Mouse (Mus musculus) v-Abl transformed pro-B cells (cell line): Measurements from ENCODE around the gene Adcy10.

Experiments used
- in situ Hi-C, 2 experiments: fragments of 400-800 bp; cut with MboI; formaldehyde crosslinking; loops; one replicate each; pipeline ENCODE4 v1.15.1; 2025; ENCODE audit not compliant: unreplicated experiment in 2 of 2

Adcy10 gene

DNA sequence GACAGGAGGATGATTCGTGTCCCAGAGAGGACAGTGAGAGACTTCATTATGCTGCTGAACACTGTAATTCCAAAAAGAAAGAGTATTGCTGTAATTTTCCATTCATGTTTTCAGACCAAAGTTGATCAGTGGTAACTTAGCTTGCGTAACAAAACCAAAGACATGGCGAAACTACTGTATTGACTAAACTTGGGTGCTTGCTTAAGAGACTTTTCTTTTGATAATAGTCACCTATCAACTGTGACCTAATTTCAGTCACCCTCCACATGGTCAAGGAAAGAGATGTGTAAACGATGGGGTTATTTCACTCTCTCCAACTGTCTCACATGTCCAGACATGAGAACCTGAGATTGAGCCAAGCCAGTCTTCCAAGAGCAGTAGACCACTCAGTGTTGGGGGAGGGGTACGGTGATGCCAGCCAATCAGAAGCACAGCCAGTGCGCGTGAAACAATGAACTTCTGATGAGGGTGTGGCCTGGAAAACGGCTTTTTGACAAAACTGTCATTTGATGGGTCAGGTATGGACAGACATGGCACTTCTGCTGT, at the start of gene Adcy10:
Gene Adcy10, plus strand, starts transcription at position 496 of the 546 bp plus-strand sequence.
- in situ Hi-C loops, result no loop called here

GRCm38 (mm10) chr1:165438289-165439021, 46.5 kb upstream of the Adcy10 start:
- in situ Hi-C loops, result no loop called here

DNA sequence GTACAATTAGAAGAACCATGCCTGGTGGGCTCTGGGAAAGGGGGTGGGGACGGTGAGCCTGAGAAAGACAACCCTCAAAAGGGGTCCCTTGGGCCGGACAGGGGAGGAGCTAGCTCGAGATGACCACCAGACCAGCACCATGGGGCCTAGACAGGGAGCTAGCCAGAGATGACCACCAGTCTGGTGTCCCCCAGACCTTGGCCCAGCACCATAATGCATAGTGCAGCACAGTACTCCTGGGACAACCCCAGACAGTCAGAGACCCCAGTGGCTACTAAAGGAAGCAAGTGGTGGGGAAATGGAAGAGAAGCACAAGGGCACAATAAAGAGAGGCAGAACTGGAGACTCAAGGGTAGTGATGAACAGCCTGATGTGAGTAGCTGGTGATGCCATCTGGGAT, 44.2 kb upstream of the Adcy10 start:
- in situ Hi-C loops, result no loop called here

GRCm38 (mm10) chr1:165441201-165441600, 43.8 kb upstream of the Adcy10 start:
- in situ Hi-C loops, result no loop called here

- in situ Hi-C loops, result no loop called here
Measured at GRCm38 (mm10) chr1:165441719-165442118, 43.3 kb upstream of the Adcy10 start.

GRCm38 (mm10) chr1:165459041-165459502, 25.9 kb upstream of the Adcy10 start:
- in situ Hi-C loops, result loop anchor here (25.0 kb wide), 5 partner anchors 278 to 1147 kb away; partner anchors contain the start of genes Blzf1 (in 2 of the 2), Nme7 (in 2 of the 2), Creg1 (in 1 of the 2) and Pou2f1 (in 1 of the 2)

- in situ Hi-C loops, result loop anchor here (5.0 to 25.0 kb wide), 7 partner anchors 183 to 1147 kb away; partner anchors contain the start of genes Blzf1 (in 2 of the 2), Nme7 (in 2 of the 2), Creg1 (in 1 of the 2) and Pou2f1 (in 1 of the 2)
Measured at GRCm38 (mm10) chr1:165459503-165460181, 25.3 kb upstream of the Adcy10 start.

DNA sequence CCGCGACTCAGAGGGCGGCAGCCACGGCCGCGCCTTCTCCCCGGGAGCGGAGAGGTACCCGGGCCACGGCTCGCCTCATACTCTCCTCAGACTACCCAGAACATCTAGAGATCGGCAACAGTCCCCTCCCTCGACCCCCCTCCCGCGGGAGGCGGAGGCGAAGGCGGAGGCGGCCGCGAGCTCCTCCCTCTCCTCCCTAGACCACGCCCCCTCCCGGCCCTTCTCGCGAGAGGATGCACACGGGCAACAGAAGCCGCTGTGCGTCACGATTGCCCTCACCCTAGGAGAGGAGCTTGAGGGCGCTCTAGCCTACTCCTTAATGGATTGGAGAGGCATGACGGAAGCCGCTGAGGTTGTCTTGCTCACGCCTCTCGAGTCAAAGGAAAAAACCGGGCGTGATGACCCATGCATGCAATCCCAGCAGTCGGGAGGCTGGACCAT, 24.6 kb upstream of the Adcy10 start, which contains the start of the genes Dcaf6 and Mpc2:
Gene Dcaf6, minus strand, starts transcription at position 116 of the 441 bp plus-strand sequence.
Gene Mpc2, plus strand, starts transcription at position 278 of the 441 bp plus-strand sequence.
- in situ Hi-C loops, result loop anchor here (5.0 to 25.0 kb wide), 7 partner anchors 182 to 1148 kb away; partner anchors contain the start of genes Blzf1 (in 2 of the 2), Nme7 (in 2 of the 2), Creg1 (in 1 of the 2) and Pou2f1 (in 1 of the 2)

DNA sequence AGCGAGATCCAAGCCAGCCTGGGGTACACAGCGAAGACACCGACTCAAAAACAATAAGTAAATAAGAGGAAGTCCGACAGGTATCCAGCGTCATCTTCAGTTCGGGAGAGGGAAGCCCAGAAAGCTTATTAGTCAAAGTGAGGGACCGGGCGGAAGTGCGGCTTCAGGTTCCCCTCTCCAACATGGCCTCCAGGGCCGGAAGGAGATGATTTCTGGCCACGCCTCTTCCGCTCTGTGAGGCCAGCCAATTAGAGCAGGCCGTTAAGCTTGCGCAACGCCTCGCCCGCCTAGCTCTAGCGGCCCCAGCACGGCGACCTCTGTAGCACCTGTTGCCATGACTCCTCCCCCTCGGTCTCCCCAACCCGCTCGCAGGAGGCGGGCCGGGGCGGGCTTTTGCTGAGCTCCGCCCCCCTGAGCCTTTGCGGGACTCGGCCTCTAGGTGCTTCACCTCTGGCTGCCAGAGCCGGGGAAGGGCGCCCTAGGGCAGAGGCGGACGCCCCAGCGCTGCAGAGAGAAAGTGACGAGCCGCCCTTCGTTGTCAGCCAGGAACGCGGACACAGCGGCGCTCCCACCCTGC, 24.1 kb upstream of the Adcy10 start:
- in situ Hi-C loops, result loop anchor here (5.0 to 25.0 kb wide), 7 partner anchors 181 to 1149 kb away; partner anchors contain the start of genes Blzf1 (in 2 of the 2), Nme7 (in 2 of the 2), Creg1 (in 1 of the 2) and Pou2f1 (in 1 of the 2)

DNA sequence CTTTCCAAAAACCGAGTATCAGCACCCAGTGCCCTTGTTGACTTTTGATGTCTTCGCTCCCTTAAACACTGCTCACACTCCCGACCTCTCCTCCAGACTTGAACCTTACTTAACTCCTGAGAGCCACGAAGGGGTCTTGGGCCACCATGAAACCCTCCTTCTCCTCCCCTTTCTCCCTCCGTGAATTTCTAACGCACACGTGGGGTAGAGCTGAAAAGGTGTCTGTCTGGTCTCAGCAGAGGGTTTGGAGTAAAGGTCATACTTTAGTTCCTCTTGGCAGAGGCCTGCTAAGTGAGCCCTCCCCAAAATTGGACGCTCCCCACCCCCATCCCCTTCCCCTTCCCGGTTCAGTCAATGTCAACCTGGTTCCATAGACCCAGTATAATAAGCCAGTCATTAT, 23.3 kb upstream of the Adcy10 start:
- in situ Hi-C loops, result loop anchor here (5.0 to 25.0 kb wide), 7 partner anchors 181 to 1149 kb away; partner anchors contain the start of genes Blzf1 (in 2 of the 2), Nme7 (in 2 of the 2), Creg1 (in 1 of the 2) and Pou2f1 (in 1 of the 2)

DNA sequence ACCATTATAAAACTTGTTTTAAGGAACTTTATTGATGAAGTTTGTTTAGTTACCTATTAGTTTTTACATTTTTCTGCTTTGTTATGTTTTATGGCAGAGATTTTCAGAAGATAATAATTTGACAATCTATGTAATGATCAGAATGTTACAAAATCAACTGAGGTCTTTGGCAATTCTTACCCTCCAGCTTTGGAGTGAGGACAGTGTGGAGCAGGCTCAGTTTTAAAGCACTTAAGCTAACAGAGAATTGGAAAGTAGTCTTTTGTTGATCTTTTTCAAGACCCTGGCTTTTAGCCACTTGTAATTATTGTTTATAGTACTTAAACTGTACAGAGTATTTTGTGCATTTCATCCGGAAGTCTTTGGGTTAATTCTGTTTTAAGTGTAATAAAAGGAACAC, 22.1 kb upstream of the Adcy10 start:
- in situ Hi-C loops, result loop anchor here (5.0 to 25.0 kb wide), 7 partner anchors 179 to 1151 kb away; partner anchors contain the start of genes Blzf1 (in 2 of the 2), Nme7 (in 2 of the 2), Creg1 (in 1 of the 2) and Pou2f1 (in 1 of the 2)

- in situ Hi-C loops, result loop anchor here (5.0 to 25.0 kb wide), 7 partner anchors 178 to 1152 kb away; partner anchors contain the start of genes Blzf1 (in 2 of the 2), Nme7 (in 2 of the 2), Creg1 (in 1 of the 2) and Pou2f1 (in 1 of the 2)
Measured at GRCm38 (mm10) chr1:165464574-165464973, 20.4 kb upstream of the Adcy10 start.

DNA sequence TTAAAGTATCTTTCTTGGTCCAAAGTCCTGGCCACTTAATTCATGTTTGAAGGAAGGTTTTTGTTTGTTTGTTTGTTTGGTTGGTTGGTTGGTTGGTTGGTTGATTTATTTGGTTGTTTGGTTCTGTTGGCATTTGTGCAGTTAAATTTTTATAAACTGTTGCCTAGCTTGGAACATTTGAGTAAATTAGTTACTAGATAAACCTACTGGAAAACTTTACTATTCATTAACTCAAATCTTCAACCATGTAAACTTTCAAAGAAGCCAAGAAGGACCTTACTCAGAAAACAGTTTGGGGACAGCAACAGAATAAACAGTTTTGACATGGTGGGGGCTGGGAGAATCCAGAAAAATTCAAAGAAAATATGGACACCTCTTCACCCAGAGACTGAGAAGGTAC, 16.0 kb upstream of the Adcy10 start:
- in situ Hi-C loops, result loop anchor here (10.0 to 25.0 kb wide), 6 partner anchors 234 to 1157 kb away; partner anchors contain the start of genes Blzf1 (in 2 of the 2), Nme7 (in 2 of the 2), Creg1 (in 1 of the 2) and Pou2f1 (in 1 of the 2)

DNA sequence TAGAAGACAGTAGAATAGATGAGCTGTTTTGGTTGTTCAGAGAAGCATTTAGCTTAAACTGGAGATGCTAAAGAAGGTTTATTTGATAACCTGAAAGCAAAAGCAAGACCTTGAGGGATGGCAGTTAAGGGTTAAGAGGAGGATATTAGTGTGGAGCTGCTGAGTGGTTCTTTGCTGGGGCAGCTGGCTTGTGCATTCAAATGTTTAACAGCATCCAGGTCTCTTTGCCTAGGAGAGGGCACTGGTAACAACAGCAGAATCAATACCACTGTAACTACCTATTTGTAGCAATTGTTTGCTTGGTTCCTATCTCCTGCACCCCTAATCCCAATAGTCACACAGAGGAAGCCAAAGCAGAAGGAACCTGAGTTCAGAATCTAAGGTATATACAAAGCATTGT, 15.3 kb upstream of the Adcy10 start:
- in situ Hi-C loops, result loop anchor here (10.0 to 25.0 kb wide), 6 partner anchors 235 to 1157 kb away; partner anchors contain the start of genes Blzf1 (in 2 of the 2), Nme7 (in 2 of the 2), Creg1 (in 1 of the 2) and Pou2f1 (in 1 of the 2)

DNA sequence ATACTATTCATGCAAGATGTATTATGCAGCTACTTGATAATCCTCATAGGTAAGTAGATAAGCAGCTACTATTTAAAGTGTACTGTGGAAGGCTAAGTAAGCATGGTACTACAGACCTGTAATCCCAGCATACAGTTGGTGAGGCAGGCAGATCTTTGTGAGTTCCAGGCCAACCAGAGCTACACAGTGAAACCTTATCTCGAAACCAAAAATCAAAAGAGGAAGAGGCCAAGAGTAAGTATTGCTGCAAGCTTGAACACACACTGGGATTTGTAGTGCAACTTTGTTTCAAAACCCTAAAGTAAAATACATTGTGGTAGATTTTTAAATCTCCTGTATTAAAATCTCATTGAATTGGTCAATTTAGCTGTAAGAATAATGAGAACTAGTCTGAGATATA, 13.5 kb upstream of the Adcy10 start:
- in situ Hi-C loops, result loop anchor here (25.0 kb wide), 5 partner anchors 266 to 1159 kb away; partner anchors contain the start of genes Blzf1 (in 2 of the 2), Nme7 (in 2 of the 2), Creg1 (in 1 of the 2) and Pou2f1 (in 1 of the 2)

- in situ Hi-C loops, result no loop called here
Measured at GRCm38 (mm10) chr1:165486108-165486507, 1.1 kb downstream of the Adcy10 start.

- in situ Hi-C loops, result no loop called here
Measured at GRCm38 (mm10) chr1:165489197-165489596, 4.2 kb downstream of the Adcy10 start.

DNA sequence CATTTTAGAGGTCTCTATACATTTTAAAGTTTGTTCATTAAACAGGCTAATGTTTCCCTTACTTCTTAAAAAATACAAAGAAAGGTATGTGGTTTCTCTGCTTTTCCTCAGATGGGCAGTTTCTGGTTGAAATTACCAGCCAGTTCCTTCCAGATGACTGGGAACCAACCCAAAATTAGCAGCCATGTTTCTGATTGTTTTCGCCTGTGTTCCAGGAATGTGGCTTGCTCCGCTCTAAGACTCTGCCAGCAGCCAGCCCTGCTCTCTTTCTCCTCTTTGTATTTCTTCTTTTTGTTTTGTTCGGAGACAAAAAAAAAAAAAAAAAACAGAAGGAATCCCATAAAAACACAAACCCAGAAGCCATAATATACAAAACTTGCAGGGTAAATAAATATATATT, 13.9 kb downstream of the Adcy10 start:
- in situ Hi-C loops, result no loop called here
